Mouse (Mus musculus) hematopoietic stem cell, adult 5-6 weeks (primary cell): ENCODE data around the gene Otop1. TPM values are rescaled to one million over a fixed set of nuclear protein-coding genes. Genes with fewer than 3 reads are reported as not detected.

Source experiments
- total RNA-seq: library from RNA; stranded (forward); fragments of 172-1452, 232-1000 nt; gene quantifications from 2 replicates; pipeline ENCODE4 v1.2.3, GENCODE M21; 2017

Gene Otop1
- total RNA-seq, 1 experiment from 2014 or later: not detected

Other genes with a start within 250 kb of the Otop1 start
- gene Stx18, start 237.2 kb upstream of the Otop1 start, total RNA-seq: 28.5 and 43.0 TPM in 2 replicates
- gene Nsg1, start 116.1 kb upstream of the Otop1 start, total RNA-seq: 8.4 and 16.8 TPM in 2 replicates
- gene Zbtb49, start 55.5 kb upstream of the Otop1 start, total RNA-seq: 9.4 and 12.1 TPM in 2 replicates
- gene Lyar, start 55.5 kb upstream of the Otop1 start, total RNA-seq: 78.9 and 93.0 TPM in 2 replicates
- 28.4 and 40.1 TPM in 2 replicates for gene Tmem128, start 15.8 kb upstream of the Otop1 start, total RNA-seq
- gene Drd5, start 43.4 kb downstream of the Otop1 start, total RNA-seq: not detected in 2 replicates
- 6.7 and 10.2 TPM in 2 replicates for gene Slc2a9, start 227.2 kb downstream of the Otop1 start, total RNA-seq